Mouse (Mus musculus): ENCODE results near the gene Pou2f2. TPM values are rescaled to one million over a fixed set of nuclear protein-coding genes. Genes with fewer than 3 reads are reported as not detected.
A peak's percentile ranks its signal among the peaks of the same experiment; 100 is the strongest.

The Pou2f2 gene
- 0.91 and 1.3 TPM in 2 replicates for polyA plus RNA-seq (2015; fragmentation: Nextera tagmentation; extraction: Ambion mirVana)

DNA sequence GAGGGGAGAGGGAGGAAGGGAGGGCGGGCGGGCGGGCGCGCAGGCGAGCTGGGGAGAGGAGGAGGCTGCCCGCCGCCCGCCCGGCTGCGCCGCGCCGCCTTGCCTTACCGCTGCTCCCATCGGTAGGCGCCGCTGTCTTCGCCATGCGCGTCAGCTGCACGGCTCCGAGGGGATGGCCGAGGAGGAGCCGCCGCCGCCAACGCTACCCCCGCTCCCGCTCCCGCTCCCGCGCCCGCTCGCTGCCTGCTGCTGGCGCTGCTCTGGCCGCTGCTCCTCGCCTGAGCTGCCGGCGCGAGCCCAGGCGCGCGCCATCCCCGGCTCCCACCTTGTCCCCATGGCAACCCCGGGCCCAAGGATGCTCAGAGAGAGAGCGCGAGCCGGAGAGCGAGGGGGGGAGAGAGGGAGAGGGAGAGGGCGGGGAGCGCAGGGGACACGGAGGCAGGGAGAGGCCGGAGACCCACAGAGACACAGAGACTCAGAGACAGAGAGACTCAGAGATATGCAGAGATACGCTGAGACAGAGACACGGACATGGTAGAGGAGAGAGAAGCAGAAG is at the start of gene Pou2f2:
Gene Pou2f2, minus strand, starts transcription at position 121 of the 556 bp plus-strand sequence.
- peak within 1 kb of the TSS; percentile 62 for H3K9ac ChIP-seq
- H3K36me3 ChIP-seq: no peaks in the 10 kb centered on the region
- H3K27ac ChIP-seq: no peak within 1 kb of the TSS
- peaks cover 99% of the 10 kb centered on the region for H3K27me3 ChIP-seq
- H3K4me2 ChIP-seq: peak within 1 kb of the TSS; percentile 88
- peaks cover 23% of the 10 kb centered on the region for H3K4me1 ChIP-seq
- under 1% methylated on average over 52 of the region's 56 CpGs for WGBS
- H3K4me3 ChIP-seq: peak within 1 kb of the TSS; percentile 54
- no peaks in the 10 kb centered on the region for H3K9me3 ChIP-seq
- peak; percentile 72 for ATAC-seq (ENCODE audit: insufficient number of reproducible peaks, insufficient read depth, low FRiP score, low TSS enrichment, low read depth)

DNA sequence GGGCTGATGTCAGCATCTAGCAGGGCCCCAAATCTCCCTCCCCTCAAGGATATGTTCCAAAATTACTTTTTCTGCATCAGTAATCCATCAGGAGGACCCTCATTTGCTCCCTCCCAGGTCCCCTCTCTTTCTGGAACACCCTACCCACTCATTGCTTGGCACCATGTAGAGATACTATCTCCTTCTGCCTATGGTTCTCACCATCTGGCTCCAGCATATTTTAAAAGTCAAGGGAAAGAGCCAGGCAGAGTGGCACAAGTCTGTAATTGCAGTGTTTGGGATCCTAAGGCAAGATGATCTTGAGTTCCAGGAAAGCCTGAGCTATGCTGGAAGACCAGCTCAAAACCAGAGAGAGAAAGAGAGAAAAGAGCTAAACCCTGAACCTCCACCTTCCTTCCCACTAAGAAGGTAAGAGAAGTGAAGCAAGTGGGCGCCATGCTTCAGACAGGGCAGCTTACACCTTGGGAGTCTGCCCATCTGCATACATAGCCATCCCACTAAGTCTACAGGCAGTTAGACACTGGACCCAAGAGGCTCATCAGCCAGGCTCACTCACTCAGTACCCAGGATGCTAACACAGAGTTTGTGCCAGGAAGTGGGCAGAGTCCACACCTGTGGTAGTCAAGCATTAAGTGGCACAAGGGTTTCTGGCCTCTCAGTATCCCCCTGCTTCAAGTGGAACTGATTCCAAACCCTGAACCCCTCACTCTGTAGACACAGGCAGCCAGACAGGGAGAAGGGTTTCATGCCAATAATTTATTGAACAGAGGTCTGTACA is 48.2 kb upstream of the Pou2f2 start:
- Histone ChIP-seq H3K4me2 (no peak overlapping the region), H3K4me3 (no peak overlapping the region), H3K9me3 (no peaks in the 10 kb centered on the region), H3K4me1 (no peaks in the 10 kb centered on the region), H3K9ac (no peak overlapping the region), H3K36me3 (peaks cover 92% of the 10 kb centered on the region), H3K27me3 (no peaks in the 10 kb centered on the region), H3K27ac (no peak overlapping the region)
- 88% methylated on average over 1 of the region's 1 CpGs for WGBS
- no peak for ATAC-seq (ENCODE audit: insufficient number of reproducible peaks, insufficient read depth, low FRiP score, low TSS enrichment, low read depth)

DNA sequence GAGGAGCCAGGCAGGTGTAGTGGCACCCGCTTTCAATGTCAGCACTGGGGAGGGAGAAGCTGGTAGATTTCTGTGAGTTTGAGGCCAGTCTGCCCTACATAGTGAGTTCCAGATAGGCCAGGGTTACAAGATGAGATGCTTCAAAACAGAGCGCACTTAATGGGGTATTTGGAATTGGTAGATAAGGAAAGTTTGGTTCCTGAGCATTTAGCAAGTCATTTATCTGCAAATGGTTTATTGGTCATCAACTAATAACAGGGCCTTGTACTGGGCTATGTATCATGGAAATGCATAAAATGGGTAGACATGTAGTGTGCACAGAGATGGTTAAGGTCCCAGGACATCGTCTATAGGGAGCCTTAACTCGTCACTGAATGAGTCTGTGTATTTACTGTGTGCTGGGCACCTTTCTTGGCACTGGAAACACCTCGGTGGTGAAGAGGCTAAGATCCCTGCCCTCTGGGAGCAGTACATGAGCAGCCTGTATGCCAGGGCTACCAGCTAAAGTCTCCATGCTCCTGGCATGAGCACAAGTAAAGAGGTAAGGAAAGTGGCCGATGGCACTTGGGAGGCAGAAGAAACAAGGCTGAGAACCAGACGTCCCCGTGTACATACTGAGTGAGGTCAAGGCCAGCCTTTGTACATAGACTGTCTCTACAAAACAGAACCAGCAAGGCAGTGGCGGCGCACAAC is 42.9 kb upstream of the Pou2f2 start:
- peak overlapping the region; percentile 85 for H3K9ac ChIP-seq
- H3K27ac ChIP-seq: no peak overlapping the region
- 84% methylated on average over 10 of the region's 10 CpGs for WGBS
- peak overlapping the region; percentile 72 for H3K4me3 ChIP-seq
- H3K9me3 ChIP-seq: no peaks in the 10 kb centered on the region
- H3K4me1 ChIP-seq: peaks cover 30% of the 10 kb centered on the region
- H3K4me2 ChIP-seq: peak overlapping the region; percentile 97
- peaks cover 41% of the 10 kb centered on the region for H3K36me3 ChIP-seq
- ATAC-seq (ENCODE audit: insufficient number of reproducible peaks, insufficient read depth, low FRiP score, low TSS enrichment, low read depth): no peak
- H3K27me3 ChIP-seq: no peaks in the 10 kb centered on the region

DNA sequence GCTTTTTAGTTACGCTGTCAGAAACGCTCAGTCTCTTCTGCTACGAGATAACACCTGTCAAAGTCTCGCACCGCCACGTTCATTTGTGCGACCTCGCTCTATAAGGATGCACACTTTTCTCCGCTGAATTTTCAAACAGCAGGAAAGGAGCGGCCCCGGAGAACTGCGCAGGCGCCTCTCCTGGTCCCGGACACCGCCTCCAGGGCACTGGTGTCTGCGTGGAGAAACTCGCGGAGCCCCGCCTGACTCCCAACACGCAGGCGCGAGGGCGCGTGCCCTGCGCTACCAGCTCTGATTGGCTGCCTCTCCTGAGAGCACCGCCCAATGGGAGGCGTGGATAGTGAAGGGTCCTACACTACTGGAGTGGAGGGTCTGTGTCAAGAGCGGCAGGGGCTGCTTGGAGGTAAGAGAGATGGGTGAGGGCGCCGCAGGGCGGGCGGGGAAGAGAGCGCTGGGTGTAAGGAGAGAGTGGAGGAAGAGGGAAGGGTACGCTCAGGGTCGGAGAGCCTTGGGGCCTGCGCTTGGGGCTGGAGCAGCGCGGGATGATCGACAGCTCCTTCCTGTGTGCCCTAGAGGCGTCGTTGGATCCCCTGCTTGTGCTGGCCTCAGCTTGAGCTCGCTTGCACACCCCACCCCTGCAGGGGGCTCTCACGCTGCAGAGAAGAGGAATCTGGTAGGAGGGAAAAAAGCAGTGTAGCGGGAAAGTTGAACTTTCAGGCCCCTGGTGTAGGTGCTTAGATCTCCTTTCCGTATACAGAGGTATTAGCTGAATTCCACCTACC is 41.8 kb upstream of the Pou2f2 start, which contains the start of gene Zfp526:
Gene Zfp526, plus strand, starts transcription at position 324 of the 782 bp plus-strand sequence.
- peak within 1 kb of the TSS; percentile 97 for H3K4me2 ChIP-seq
- under 1% methylated on average over 42 of the region's 45 CpGs for WGBS
- peaks cover 30% of the 10 kb centered on the region for H3K4me1 ChIP-seq
- ATAC-seq (ENCODE audit: insufficient number of reproducible peaks, insufficient read depth, low FRiP score, low TSS enrichment, low read depth): peak; percentile 94
- H3K4me3 ChIP-seq: peak within 1 kb of the TSS; percentile 72
- H3K27ac ChIP-seq: peak within 1 kb of the TSS; percentile 94
- peak within 1 kb of the TSS; percentile 85 for H3K9ac ChIP-seq
- H3K27me3 ChIP-seq: no peaks in the 10 kb centered on the region
- peaks cover 30% of the 10 kb centered on the region for H3K36me3 ChIP-seq
- no peaks in the 10 kb centered on the region for H3K9me3 ChIP-seq

DNA sequence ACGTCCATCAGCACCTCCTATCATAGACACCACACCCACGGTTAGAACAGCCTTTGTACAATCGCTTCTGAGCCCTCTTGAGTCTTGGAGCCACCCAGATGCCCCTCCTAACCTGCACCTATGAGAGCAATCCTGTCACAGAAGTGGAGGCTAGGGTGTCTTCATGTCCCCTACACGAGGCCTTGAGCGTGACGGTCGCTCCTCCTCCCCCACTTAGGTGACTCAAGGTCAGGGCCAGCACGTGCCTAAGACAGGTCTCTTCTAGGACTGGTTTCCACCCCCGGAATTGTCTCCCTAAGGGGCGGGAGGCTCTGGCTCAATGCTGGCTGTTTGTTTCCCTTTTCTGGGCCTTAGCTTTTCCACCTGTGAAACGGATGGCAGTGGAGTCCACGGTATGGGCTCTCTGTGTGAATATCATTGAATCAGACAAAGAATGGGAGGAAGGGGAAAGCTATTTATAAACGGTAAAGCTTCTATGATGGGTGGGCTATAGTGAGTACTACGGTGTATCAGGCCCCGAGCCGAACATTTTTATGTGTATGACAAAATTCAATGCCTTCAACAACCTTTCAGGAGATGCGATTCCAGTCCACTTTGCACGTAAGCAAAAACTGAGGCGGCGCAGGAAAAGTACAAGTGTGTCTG is 41.1 kb upstream of the Pou2f2 start, which contains the start of gene Dedd2:
Gene Dedd2, minus strand, starts transcription at position 159 of the 645 bp plus-strand sequence.
- Histone ChIP-seq H3K27ac (peak within 1 kb of the TSS; percentile 94), H3K9me3 (no peaks in the 10 kb centered on the region), H3K36me3 (peaks cover 23% of the 10 kb centered on the region), H3K9ac (peak within 1 kb of the TSS; percentile 85), H3K4me2 (peak within 1 kb of the TSS; percentile 97), H3K27me3 (no peaks in the 10 kb centered on the region), H3K4me3 (peak within 1 kb of the TSS; percentile 72), H3K4me1 (peaks cover 30% of the 10 kb centered on the region)
- WGBS: 8% methylated on average over 20 of the region's 20 CpGs
- no peak for ATAC-seq (ENCODE audit: insufficient number of reproducible peaks, insufficient read depth, low FRiP score, low TSS enrichment, low read depth)

DNA sequence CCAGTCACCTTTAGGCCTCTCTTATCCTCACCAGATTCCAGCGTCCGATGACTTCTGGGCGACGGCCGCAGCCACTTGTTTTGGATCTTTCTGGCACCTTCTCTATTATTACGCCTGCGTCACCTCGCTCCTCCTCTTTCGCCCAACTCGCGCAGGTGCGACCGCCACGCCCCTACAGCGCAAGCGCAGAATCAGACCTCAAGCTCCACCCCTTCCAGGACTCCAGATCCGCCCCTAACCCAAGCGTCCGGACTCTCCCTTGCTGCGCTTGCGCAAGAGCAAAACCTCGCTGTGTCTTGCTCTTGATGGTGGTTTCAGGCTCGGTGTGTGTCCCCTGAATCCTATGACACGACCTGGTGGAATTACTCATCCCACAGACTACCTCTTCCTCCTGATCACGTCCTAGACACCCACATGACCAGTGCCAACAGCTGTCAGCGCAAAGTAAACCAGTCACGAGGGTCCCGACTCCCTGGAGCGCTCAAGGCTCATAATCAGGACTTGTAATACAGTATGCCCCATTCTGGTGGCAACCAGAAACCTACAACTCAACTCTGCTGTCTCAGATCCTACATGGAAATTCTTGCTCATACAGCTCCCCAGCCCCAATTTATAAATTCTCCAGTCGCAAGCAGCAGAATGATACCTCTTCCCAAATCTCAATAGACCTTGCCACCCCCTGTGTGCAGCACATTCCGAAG is 40.4 kb upstream of the Pou2f2 start:
- Histone ChIP-seq H3K9ac (peak overlapping the region; percentile 79), H3K27ac (peak overlapping the region; percentile 68; the same call in 1 of the 2 replicates), H3K9me3 (no peaks in the 10 kb centered on the region), H3K4me1 (peaks cover 30% of the 10 kb centered on the region), H3K4me3 (peak overlapping the region; percentile 72), H3K36me3 (peaks cover 17% of the 10 kb centered on the region), H3K27me3 (no peaks in the 10 kb centered on the region), H3K4me2 (peak overlapping the region; percentile 97)
- ATAC-seq (ENCODE audit: insufficient number of reproducible peaks, insufficient read depth, low FRiP score, low TSS enrichment, low read depth): peak; percentile 61
- WGBS: 4% methylated on average over 31 of the region's 31 CpGs

DNA sequence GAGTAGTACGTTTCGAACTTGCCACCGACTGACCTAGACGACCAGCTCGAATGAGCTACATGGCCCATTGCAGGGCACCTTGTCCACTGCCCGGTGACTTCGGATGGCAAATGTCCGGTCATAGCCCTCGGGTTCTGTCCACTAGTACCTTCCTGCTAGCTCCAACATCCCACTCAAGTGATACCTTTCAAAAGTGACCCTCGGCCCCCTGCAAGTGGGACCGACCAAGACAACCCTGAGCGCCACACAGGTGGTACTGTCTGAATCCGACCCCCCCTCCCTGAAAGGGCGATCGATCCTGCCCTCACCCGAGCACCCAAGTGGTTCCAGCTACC is 39.9 kb upstream of the Pou2f2 start:
- Histone ChIP-seq H3K27me3 (no peaks in the 10 kb centered on the region), H3K27ac (peak overlapping the region; percentile 68; the same call in 1 of the 2 replicates), H3K4me1 (peaks cover 30% of the 10 kb centered on the region), H3K4me2 (peak overlapping the region; percentile 97), H3K4me3 (peak overlapping the region; percentile 72), H3K36me3 (peaks cover 14% of the 10 kb centered on the region), H3K9ac (peak overlapping the region; percentile 79), H3K9me3 (no peaks in the 10 kb centered on the region)
- under 1% methylated on average over 16 of the region's 16 CpGs for WGBS
- ATAC-seq (ENCODE audit: insufficient number of reproducible peaks, insufficient read depth, low FRiP score, low TSS enrichment, low read depth): 0 out of 2 replicates have a peak, but pooled peaks have one; percentile 12

DNA sequence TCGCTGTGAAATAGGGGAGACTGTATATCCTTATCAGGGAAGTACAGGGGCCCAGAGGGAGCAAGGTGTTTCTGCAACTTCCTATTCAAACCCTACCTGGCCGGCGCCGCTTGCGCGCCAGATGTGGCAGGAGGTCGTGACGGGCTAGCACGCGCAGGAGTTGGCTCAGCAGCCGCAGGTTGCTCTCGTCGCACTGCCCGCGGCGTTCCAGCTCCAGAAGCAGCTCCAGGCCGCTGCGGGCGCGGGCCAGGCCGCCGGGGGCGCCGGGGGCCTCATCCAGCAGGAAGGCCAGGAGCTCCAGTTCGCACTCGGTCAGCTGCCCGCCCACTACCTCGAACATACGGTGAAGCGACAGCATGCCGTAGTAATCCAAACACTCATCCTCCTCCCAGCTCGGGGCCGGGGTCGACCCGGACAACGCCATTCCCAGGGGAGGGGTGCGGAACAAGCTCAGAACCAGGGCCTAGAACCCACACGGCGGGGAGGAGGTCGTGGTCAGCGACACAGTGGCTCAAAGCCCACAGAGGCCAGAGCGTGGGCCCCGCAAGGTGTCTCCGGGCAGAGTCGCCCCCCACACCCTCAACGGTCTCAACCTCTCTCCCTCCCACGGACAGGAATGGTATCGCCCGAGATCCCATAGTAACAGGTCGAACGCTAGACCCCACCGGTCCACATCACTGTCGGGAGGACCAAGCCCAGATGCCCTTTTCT is 39.3 kb upstream of the Pou2f2 start:
- H3K9ac ChIP-seq: peak overlapping the region; percentile 79
- H3K9me3 ChIP-seq: no peaks in the 10 kb centered on the region
- no peaks in the 10 kb centered on the region for H3K27me3 ChIP-seq
- peak overlapping the region; percentile 68; the same call in 1 of the 2 replicates for H3K27ac ChIP-seq
- H3K4me2 ChIP-seq: peak overlapping the region; percentile 97
- H3K4me3 ChIP-seq: peak overlapping the region; percentile 72
- peak; percentile 16; the same call in 1 of the 2 replicates for ATAC-seq (ENCODE audit: insufficient number of reproducible peaks, insufficient read depth, low FRiP score, low TSS enrichment, low read depth)
- peaks cover 30% of the 10 kb centered on the region for H3K4me1 ChIP-seq
- H3K36me3 ChIP-seq: peaks cover 13% of the 10 kb centered on the region
- WGBS: under 1% methylated on average over 53 of the region's 53 CpGs

DNA sequence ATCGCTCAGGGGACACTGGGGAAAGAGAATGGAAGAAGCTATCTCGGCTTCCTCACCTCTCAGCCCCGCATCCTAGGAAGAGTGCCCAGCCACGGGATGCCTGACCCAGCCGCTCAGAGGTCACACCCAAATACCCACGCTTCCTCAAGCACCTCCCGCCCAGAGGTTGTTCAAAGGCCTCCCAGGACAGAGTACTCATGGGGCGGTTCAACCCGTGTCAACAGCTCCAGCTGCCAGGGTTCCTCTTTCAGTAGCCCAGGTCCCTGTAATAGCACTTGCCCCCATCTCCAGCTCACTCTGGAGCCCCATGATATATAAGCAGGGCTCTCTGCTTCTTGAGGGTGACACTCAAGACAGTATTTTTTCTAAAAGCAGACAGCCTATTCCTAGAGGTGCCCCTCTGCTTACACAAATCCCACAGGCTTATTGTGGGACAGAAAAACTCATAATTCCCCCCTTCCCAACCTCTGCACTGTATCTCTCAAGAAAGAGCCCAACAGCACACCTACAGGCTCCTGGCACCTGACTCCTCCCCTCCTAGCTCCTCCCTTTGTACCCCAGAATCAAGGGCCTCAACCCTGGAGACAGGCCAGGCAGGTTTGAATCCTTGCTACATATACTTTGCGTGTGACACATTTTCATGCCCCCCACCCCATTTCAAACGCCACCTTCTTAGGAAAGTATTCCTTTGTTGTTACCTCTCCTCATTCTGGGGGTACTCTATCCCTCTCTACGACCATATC is 38.3 kb upstream of the Pou2f2 start:
- peak overlapping the region; percentile 72; the same call in 1 of the 2 replicates for H3K4me3 ChIP-seq
- H3K9ac ChIP-seq: no peak overlapping the region
- ATAC-seq (ENCODE audit: insufficient number of reproducible peaks, insufficient read depth, low FRiP score, low TSS enrichment, low read depth): no peak

More for the DNA sequence above, 38.3 kb upstream of the Pou2f2 start:
- no peak overlapping the region for H3K27ac ChIP-seq
- H3K4me1 ChIP-seq: peaks cover 30% of the 10 kb centered on the region
- no peaks in the 10 kb centered on the region for H3K27me3 ChIP-seq
- no peaks in the 10 kb centered on the region for H3K9me3 ChIP-seq
- H3K36me3 ChIP-seq: peaks cover 8% of the 10 kb centered on the region; the same call in 1 of the 2 replicates
- WGBS: 54% methylated on average over 12 of the region's 12 CpGs
- peak overlapping the region; percentile 97 for H3K4me2 ChIP-seq

All from embryonic facial prominence, embryonic 13.5 days (tissue).